Mouse (Mus musculus) liver, embryonic 14.5 days (tissue): ENCODE data around the gene Vstm4.

Experiments used
- CTCF ChIP-seq: IDR thresholded peaks from 2 replicates; pipeline ENCODE4 v1.5.1; 2016; ENCODE audit warnings: antibody characterized with exemption, low read depth, control low read depth
- EP300 ChIP-seq: IDR thresholded peaks from 2 replicates; pipeline ENCODE4 v1.6.1; 2016; ENCODE audit warnings: antibody characterized with exemption, low read depth

DNA sequence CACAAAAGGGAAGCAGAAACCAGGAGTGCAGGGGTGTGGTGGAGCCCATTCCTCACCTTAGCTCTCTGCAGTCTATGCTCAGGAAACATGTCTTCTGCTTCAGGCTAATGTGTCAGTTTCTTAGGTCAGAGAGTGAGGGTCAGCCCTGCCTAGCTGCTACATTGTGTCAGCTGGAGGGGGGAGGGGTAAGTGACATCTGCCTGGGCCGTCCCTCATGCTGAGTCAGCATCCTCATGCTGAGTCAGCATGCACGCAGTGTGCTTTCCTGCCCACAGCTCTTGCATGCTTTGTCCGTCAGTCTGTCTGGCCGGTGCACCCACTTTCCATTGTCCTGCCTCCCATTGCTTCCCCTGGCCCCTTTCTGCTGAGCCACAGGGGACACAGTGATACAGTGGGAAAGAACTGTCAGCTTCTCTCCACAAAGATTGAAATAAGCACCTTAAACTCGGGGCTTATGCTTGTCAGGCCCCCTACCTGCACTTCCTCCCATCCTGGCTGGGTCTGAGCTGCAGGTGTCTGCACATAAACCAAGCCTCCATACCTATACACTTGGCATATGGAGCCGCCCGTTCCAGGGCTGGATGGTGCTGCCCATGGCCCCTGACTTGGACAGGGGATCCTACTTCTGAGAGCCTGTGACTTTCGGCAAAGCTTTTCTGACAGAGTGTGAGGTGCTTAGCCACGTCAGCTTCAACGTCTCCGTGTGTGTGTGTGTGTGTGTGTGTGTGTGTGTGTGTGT is 3.4 kb downstream of the Vstm4 start:
- TF ChIP-seq CTCF (no peak), EP300 (no peak)
